Mouse (Mus musculus) MEL (cell line): Measurements from ENCODE around the gene Ms4a12. TPM values are rescaled to one million over a fixed set of nuclear protein-coding genes. Genes with fewer than 3 reads are reported as not detected.

Source experiments
- DNase-seq: peaks from one replicate; pipeline ENCODE4 v3.0.0; 2011; ENCODE audit warnings: low read depth, low spot score
- H3K27ac ChIP-seq: 2 replicates; pipeline ENCODE4 v1.5.1; 2012; ENCODE audit warnings: low read depth, mild to moderate bottlenecking, control low read depth, low read length, moderate library complexity; ENCODE audit not compliant: control insufficient read depth
- H3K27me3 ChIP-seq, 2 experiments: fragments of 150-350 bp in 1 of 2; sonication (generic) in 1 of 2; 2 replicates each; pipeline ENCODE4 v1.6.1; 2012; ENCODE audit warnings: low read length in 2 of 2, mild to moderate bottlenecking in 2 of 2, improper control_type of control experiment in 1 of 2, moderate library complexity in 1 of 2; ENCODE audit not compliant: insufficient read depth in 2 of 2, control insufficient read depth in 1 of 2
- H3K36me3 ChIP-seq, 2 experiments: 2 replicates each; pipeline ENCODE4 v1.6.1; 2012 to 2014; ENCODE audit warnings: low read length in 2 of 2, improper control_type of control experiment in 1 of 2, inconsistent platforms in 1 of 2, mild to moderate bottlenecking in 1 of 2; ENCODE audit not compliant: insufficient read depth in 2 of 2, control insufficient read depth in 1 of 2
- H3K4me1 ChIP-seq, 2 experiments: fragments of 150-350 bp in 1 of 2; sonication (generic) in 1 of 2; 2 replicates each; pipeline ENCODE4 v1.6.1; 2012; ENCODE audit warnings: low read length in 2 of 2, improper control_type of control experiment in 1 of 2, mild to moderate bottlenecking in 1 of 2; ENCODE audit not compliant: insufficient read depth in 2 of 2, control insufficient read depth in 1 of 2
- H3K4me3 ChIP-seq, 2 experiments: fragments of 150-350 bp in 1 of 2; sonication (generic) in 1 of 2; 2 replicates each; pipeline ENCODE4 v1.5.1; 2012; ENCODE audit warnings: low read depth in 2 of 2, low read length in 2 of 2, mild to moderate bottlenecking in 2 of 2, moderate library complexity in 2 of 2, control low read depth in 1 of 2, improper control_type of control experiment in 1 of 2; ENCODE audit not compliant: control insufficient read depth in 1 of 2, insufficient read depth in 1 of 2
- H3K79me2 ChIP-seq: 2 replicates; pipeline ENCODE4 v1.6.1; 2012; ENCODE audit warnings: mild to moderate bottlenecking, low read length, moderate library complexity; ENCODE audit not compliant: control insufficient read depth, poor library complexity, insufficient read depth
- H3K9ac ChIP-seq: 2 replicates; pipeline ENCODE4 v1.6.1; 2012; ENCODE audit warnings: low read depth, mild to moderate bottlenecking, control low read depth, low read length, moderate library complexity; ENCODE audit not compliant: control insufficient read depth, poor library complexity, severe bottlenecking
- H3K9me3 ChIP-seq: fragments of 150-350 bp; sonication (generic); replicated peaks from 2 replicates; pipeline ENCODE4 v1.6.1; 2012; ENCODE audit warnings: mild to moderate bottlenecking, low read length, improper control_type of control experiment, moderate library complexity; ENCODE audit not compliant: insufficient read depth
- BHLHE40 ChIP-seq: IDR thresholded peaks from 2 replicates; pipeline ENCODE4 v1.6.1; 2012; ENCODE audit warnings: low read depth, mild to moderate bottlenecking, inconsistent platforms, low read length, improper control_type of control experiment, borderline replicate concordance
- CHD1 ChIP-seq: IDR thresholded peaks from 2 replicates; pipeline ENCODE4 v1.6.1; 2012; ENCODE audit warnings: low read depth, mild to moderate bottlenecking, inconsistent platforms, low read length, improper control_type of control experiment
- CHD2 ChIP-seq: IDR thresholded peaks from 2 replicates; pipeline ENCODE4 v1.6.1; 2011; ENCODE audit warnings: low read length, improper control_type of control experiment
- CTCF ChIP-seq, 3 experiments: IDR thresholded peaks in 2 of 3; conservative IDR thresholded peaks in 1 of 3; 2 replicates each; pipeline ENCODE4 v1.5.1; 2011 to 2012; ENCODE audit warnings: low read length in 3 of 3, low read depth in 2 of 3, mild to moderate bottlenecking in 2 of 3, improper control_type of control experiment in 1 of 3, inconsistent platforms in 1 of 3, mixed read lengths in 1 of 3, moderate library complexity in 1 of 3; ENCODE audit not compliant: control insufficient read depth in 1 of 3, insufficient read depth in 1 of 3, poor library complexity in 1 of 3, severe bottlenecking in 1 of 3
- E2F4 ChIP-seq: IDR thresholded peaks from 2 replicates; pipeline ENCODE4 v1.6.1; 2011; ENCODE audit warnings: low read depth, low read length, improper control_type of control experiment, borderline replicate concordance
- GATA1 ChIP-seq: IDR thresholded peaks from 2 replicates; pipeline ENCODE4 v1.6.1; 2011; ENCODE audit warnings: low read depth, low read length, improper control_type of control experiment
- HCFC1 ChIP-seq: IDR thresholded peaks from 2 replicates; pipeline ENCODE4 v1.6.1; 2012; ENCODE audit warnings: low read depth, mild to moderate bottlenecking, inconsistent platforms, low read length, improper control_type of control experiment, moderate library complexity
- JUND ChIP-seq: IDR thresholded peaks from 2 replicates; pipeline ENCODE4 v1.6.1; 2011; ENCODE audit warnings: low read depth, mild to moderate bottlenecking, improper control_type of control experiment, low read length
- MAX ChIP-seq: IDR thresholded peaks from 2 replicates; pipeline ENCODE4 v1.6.1; 2011; ENCODE audit warnings: low read length, improper control_type of control experiment
- MAZ ChIP-seq: IDR thresholded peaks from 2 replicates; pipeline ENCODE4 v1.6.1; 2012; ENCODE audit warnings: low read depth, mild to moderate bottlenecking, inconsistent platforms, low read length, improper control_type of control experiment
- MEF2A ChIP-seq: IDR thresholded peaks from 2 replicates; pipeline ENCODE4 v1.6.1; 2014; ENCODE audit warnings: low read depth, mild to moderate bottlenecking, inconsistent platforms, low read length, improper control_type of control experiment; ENCODE audit not compliant: poor library complexity, insufficient replicate concordance, severe bottlenecking; ENCODE audit errors: extremely low read depth
- POLR2A ChIP-seq, 2 experiments: IDR thresholded peaks; 2 replicates each; pipeline ENCODE4 v1.6.1; 2011 to 2012; ENCODE audit warnings: low read length in 2 of 2, mild to moderate bottlenecking in 2 of 2, control low read depth in 1 of 2, improper control_type of control experiment in 1 of 2, low read depth in 1 of 2, moderate library complexity in 1 of 2; ENCODE audit not compliant: control insufficient read depth in 1 of 2, insufficient read depth in 1 of 2, poor library complexity in 1 of 2
- RCOR1 ChIP-seq: IDR thresholded peaks from 2 replicates; pipeline ENCODE4 v1.6.1; 2012; ENCODE audit warnings: low read depth, mild to moderate bottlenecking, inconsistent platforms, low read length, improper control_type of control experiment
- SMC3 ChIP-seq: IDR thresholded peaks from 2 replicates; pipeline ENCODE4 v1.6.1; 2011; ENCODE audit warnings: low read depth, low read length, improper control_type of control experiment
- TBP ChIP-seq: IDR thresholded peaks from 2 replicates; pipeline ENCODE4 v1.8.0; 2011; ENCODE audit warnings: low read depth, low read length, improper control_type of control experiment
- USF1 ChIP-seq: IDR thresholded peaks from 2 replicates; pipeline ENCODE4 v1.6.1; 2014; ENCODE audit warnings: low read depth, mild to moderate bottlenecking, inconsistent platforms, low read length, improper control_type of control experiment, moderate library complexity
- USF2 ChIP-seq, 2 experiments: IDR thresholded peaks; 2 replicates each; pipeline ENCODE4 v1.6.1; 2011 to 2012; ENCODE audit warnings: improper control_type of control experiment in 2 of 2, low read length in 2 of 2, borderline replicate concordance in 1 of 2, inconsistent platforms in 1 of 2, low read depth in 1 of 2, mild to moderate bottlenecking in 1 of 2; ENCODE audit not compliant: insufficient read depth in 1 of 2
- ZKSCAN1 ChIP-seq: IDR thresholded peaks from 2 replicates; pipeline ENCODE4 v1.6.1; 2012; ENCODE audit warnings: low read depth, mild to moderate bottlenecking, inconsistent platforms, low read length, improper control_type of control experiment, moderate library complexity
- ZMIZ1 ChIP-seq: IDR thresholded peaks from 2 replicates; pipeline ENCODE4 v1.6.1; 2012; ENCODE audit warnings: low read depth, mild to moderate bottlenecking, inconsistent platforms, low read length, improper control_type of control experiment, moderate library complexity
- polyA plus RNA-seq, 2 experiments: library from polyadenylated mRNA; stranded (reverse) in 1 of 2; unstranded in 1 of 2; fragments of >175 nt in 1 of 2; fragments of >200 nt in 1 of 2; gene quantifications; 2 replicates each; pipeline versions ENCODE4 v1.2.1 to v1.2.4; 2012; ENCODE audit warnings: low replicate concordance in 2 of 2, low read depth in 1 of 2; ENCODE audit not compliant: insufficient read length in 2 of 2, insufficient read depth in 1 of 2, missing spikeins in 1 of 2
- total RNA-seq: library from RNA; depleted of rRNA; stranded (reverse); fragments of 300-350 nt; gene quantifications from 2 replicates; pipeline ENCODE4 v1.2.3, GENCODE M21; 2012

Gene Ms4a12
- total and polyA plus RNA-seq, 3 experiments = not detected

GRCm38 (mm10) chr19:11261522-11261921 is 29.3 kb upstream of the Ms4a12 start:
- no peak for DNase-seq
- Histone ChIP-seq H3K79me2 (no peaks in the 10 kb centered on the region), H3K27me3 (no peaks in the 10 kb centered on the region; a peak in 1 of 4 replicates), H3K9ac (no peak overlapping the region), H3K27ac (no peak overlapping the region), H3K4me3 (no peak overlapping the region), H3K36me3 (no peaks in the 10 kb centered on the region), H3K9me3 (no peaks in the 10 kb centered on the region), H3K4me1 (no peaks in the 10 kb centered on the region)
- TF ChIP-seq MAX (no peak), E2F4 (no peak), SMC3 (no peak), MAZ (no peak), BHLHE40 (no peak), USF2 (IDR thresholded peaks at IDR 0.05; ENCODE audit: borderline replicate concordance in 1 of 2, insufficient read depth in 1 of 2, low read depth in 1 of 2, low read length in 2 of 2) (no peak), JUND (no peak), ZKSCAN1 (no peak), HCFC1 (no peak), TBP (no peak), CTCF (IDR thresholded peaks at IDR 0.05 in 2 of 3, conservative IDR thresholded peaks at IDR 0.05 in 1 of 3; ENCODE audit: control insufficient read depth in 1 of 3, insufficient read depth in 1 of 3, low read depth in 2 of 3, low read length in 3 of 3, poor library complexity in 1 of 3, severe bottlenecking in 1 of 3) (no peak), CHD1 (no peak), ZMIZ1 (no peak)

- Histone ChIP-seq H3K36me3 (no peaks in the 10 kb centered on the region), H3K27ac (no peak overlapping the region), H3K27me3 (no peaks in the 10 kb centered on the region), H3K9ac (no peak overlapping the region), H3K4me3 (no peak overlapping the region), H3K4me1 (no peaks in the 10 kb centered on the region), H3K9me3 (no peaks in the 10 kb centered on the region)
- DNase-seq = no peak
- TF ChIP-seq ZMIZ1 (no peak), POLR2A (IDR thresholded peaks at IDR 0.05; ENCODE audit: control insufficient read depth in 1 of 2, insufficient read depth in 1 of 2, low read depth in 1 of 2, low read length in 2 of 2, poor library complexity in 1 of 2) (no peak), USF1 (no peak), MAX (no peak), GATA1 (no peak), CHD2 (no peak), RCOR1 (no peak), E2F4 (no peak), MEF2A (no peak)
- TF ChIP-seq, all 39 proteins: peak for 0
- H3K79me2 ChIP-seq = no peaks in the 10 kb centered on the region
Observed at GRCm38 (mm10) chr19:11244230-11244629, 12.0 kb upstream of the Ms4a12 start.
